Mouse (Mus musculus): ENCODE measurements at regions not wholly inside any gene's neighbourhood (a gene's known extent, or its start where the extent isn't known, plus 50 kb on each side); places are given as distances from the start of the nearest gene placed in this dataset.

DNA sequence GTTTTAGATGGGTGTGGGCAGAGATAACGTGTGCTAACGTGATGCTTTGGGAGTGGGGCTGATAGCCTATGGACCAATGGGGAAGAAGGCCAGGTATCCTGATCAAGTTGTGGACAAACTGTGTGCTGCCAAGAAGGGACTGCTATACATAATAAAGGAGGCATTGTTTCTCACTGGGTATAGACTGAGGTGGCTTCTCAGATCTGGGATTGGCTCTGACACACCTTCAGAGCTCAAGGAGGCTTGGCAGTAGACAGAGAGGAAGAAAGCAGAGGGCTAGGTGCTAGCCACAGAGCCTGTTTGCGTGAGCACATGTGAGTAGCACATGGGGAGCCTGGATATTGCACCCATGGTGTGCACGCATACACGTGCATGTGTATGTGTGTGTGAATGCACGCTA is 205.1 kb upstream of the Sash1 start:
- no peak for DNase-seq (ENCODE audit: extremely low read depth, insufficient read length, low spot score)

DNA sequence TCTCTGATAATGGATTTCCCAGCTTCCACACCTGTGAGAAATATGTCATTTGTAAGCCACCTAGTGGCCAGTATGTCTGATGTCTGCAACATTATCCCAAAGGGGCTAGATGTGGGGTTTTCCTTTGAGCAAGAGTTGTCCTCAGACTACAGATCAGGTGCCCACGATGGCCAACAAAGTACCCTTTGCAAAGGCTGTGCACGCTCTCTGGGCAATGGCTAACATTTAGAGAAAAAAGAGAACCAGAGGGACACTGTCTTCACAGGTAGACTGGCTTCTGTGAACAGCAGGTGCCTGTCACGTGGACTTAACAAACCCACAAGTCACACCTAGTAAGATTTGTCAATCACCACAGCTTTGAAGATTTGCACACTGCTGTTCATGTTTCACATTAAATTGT is 202.0 kb upstream of the Sash1 start:
- DNase-seq (ENCODE audit: extremely low read depth, insufficient read length, low spot score): no peak

DNA sequence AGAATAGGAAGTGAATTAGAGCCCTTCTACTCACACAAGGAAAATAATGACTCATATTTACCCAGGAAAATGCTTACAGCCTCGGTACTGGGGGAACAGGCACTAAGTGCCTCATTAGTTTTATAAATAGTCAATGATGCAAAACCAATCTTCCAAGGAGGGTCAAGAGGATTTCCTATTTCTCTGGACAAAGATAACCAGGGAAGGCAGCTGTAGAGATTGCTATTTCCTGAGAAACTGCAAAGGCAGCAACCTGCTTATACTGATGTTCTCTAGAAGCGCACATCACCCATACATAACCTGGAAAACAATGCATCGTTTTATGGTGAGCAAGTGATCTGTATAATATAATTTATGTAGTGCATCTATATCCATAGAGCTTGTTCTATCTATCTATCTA is 201.3 kb upstream of the Sash1 start:
- DNase-seq (ENCODE audit: extremely low read depth, insufficient read length, low spot score): no peak

DNA sequence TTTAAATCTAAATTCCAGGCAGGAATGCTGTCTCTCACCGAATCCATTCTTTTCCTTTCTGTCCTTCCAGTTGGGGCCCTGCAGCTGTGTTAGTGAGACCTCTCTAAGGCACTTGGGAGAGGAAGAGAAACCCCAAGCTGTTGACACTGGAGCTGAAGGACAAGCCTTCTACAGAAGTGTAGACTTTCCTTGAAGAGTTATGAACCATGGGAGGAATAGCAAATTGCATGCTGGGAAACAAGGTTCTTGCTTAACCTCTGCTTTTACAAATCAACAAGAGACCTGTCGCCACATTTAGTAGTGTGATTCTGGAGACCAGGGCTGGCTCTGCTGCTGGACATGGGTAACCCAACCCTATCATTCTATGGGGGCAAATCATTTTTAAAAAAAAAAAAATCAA is 200.8 kb upstream of the Sash1 start:
- DNase-seq (ENCODE audit: extremely low read depth, insufficient read length, low spot score): no peak

DNA sequence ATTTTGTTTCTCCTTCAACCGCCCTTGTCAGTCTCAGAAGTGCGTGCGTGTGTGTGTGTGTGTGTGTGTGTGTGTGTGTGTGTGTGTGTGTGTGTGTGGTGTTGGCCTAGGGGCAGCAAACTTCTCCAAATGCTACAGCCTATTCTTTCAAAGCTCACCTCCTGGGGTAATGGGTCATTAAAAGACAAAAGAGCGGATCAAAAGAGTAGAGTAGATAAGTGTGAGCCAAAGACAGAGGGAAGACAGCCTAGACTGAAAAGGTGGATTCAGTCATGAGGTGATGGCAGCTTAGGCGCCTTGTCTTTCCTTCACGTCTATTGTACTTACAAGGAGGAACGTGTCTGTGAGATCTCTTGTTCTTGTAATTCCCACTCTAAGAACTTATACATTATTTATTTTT is 199.6 kb upstream of the Sash1 start:
- no peak for DNase-seq (ENCODE audit: extremely low read depth, insufficient read length, low spot score)

DNA sequence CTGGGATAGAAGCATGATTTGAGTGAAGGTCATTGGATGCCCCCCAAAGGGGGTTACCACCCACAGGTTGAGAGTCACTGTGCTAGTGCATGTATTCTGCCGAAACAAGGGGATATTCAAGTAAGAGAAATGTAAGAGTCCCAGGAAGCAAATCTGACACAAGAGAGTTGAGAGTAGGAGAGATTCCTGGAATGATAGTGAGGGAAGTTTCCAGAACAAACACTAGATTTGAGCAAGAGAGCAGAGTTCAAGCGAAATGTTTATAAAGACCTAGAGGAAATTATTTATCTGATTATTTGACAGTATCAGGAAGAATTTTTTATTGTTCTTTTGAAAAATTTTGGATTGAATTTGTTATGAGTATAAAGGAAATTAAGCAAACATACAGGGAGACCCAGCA is 189.0 kb upstream of the Sash1 start:
- DNase-seq (ENCODE audit: extremely low read depth, insufficient read length, low spot score): no peak

DNA sequence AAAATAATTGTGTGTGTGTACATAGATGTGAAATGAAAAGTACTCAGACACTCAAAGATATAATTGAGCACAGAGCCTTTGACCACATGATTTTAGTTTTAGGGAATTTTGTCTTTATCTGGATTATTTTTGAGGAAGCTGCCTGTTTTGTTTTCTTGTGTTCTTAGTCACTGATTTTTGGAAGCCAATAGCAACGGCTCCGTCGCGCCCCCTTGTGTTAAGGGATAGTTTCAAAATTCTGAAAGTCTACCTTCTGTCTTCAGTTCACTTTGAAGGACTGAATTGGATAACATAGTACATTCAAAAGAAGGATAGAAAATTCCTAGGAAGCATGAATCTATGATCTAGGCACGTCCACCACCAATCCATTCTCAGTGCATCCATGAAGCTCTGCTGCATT is 185.8 kb upstream of the Sash1 start:
- DNase-seq (ENCODE audit: extremely low read depth, insufficient read length, low spot score): no peak

DNA sequence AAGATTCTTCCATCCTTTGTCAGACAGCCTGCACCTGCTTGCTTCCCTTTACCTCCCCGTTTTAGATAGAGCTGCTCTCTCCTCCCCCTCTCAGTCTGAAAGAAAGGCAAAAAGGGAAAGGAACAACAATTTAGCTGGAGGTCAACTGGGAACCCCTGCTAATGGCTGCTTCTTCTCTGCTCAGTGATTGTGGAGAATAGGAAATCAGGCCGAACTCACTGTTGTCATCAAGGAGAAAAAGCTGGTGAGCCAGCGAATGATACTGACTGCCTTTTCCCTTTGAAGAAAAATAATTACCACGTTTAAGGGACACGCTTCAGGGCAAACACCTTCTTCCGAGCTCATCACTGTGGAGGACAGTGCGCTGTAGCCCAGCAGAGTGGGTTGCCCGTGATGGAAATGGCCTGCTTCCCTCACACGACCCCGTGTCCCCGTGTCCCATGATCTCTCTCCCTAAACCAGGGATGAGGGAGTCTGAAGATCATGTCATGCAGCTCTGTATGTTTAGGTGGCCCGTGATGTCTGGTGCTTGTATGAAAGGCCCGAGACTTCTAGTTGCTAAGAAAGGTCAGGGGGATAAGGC is 183.8 kb upstream of the Sash1 start:
- no peak for DNase-seq (ENCODE audit: extremely low read depth, insufficient read length, low spot score)

DNA sequence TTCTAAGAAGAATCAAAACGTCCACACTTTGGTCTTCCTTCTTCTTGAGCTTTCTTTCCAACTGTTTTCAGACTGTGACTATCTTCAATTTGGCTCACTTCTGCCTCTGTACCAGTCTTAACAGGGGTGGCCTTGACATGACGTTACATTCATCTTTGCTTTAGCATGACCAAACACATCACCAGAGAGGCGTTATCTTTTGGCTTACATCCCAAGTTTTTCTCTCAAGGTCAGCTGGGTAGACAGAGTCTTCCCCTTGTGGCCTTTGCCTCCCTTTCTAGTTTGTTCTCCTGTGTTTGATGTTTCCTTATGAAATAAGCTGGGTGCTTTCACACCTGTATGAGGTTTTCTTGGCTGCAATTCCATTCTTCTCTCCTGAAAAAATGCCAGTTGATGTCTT is 180.7 kb upstream of the Sash1 start:
- no peak for DNase-seq (ENCODE audit: extremely low read depth, insufficient read length, low spot score)

DNA sequence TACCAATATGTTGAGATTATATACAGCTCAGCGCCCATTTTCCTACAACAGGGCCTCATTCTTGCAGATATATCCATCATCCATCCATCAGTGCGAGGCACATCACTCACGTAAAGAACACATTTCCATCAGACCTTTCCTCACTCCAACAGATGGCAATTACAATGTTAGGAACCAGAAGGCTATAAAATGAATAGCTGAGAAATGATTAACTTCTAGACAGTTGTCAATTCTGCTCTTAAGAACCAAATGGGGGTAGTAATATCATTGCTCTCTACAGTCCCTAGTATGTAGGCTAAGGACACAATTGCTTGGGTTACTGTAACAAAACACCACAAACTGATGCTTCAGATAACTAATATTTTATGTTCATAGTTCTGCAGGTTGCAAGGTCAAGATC is 176.1 kb upstream of the Sash1 start:
- DNase-seq (ENCODE audit: extremely low read depth, insufficient read length, low spot score): no peak

DNA sequence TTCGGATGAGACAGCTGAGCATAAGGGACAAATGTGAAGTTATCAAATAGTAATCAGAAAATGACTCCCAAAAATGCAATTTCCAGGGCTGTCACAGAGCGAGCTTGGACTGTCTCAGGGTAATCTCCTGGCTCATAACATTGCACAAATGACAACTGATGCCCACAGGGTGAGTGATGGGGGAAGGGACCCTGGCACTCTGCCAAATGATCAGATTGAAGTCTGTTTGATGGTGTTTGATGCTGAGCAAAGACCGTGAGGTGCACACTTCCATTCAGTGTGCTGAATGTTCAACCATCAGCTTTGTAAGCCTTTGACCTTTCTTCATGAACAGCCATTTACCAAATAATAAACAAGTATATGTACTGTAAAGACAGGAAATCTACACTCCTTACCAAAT is 169.4 kb upstream of the Sash1 start:
- DNase-seq (ENCODE audit: extremely low read depth, insufficient read length, low spot score): no peak

DNA sequence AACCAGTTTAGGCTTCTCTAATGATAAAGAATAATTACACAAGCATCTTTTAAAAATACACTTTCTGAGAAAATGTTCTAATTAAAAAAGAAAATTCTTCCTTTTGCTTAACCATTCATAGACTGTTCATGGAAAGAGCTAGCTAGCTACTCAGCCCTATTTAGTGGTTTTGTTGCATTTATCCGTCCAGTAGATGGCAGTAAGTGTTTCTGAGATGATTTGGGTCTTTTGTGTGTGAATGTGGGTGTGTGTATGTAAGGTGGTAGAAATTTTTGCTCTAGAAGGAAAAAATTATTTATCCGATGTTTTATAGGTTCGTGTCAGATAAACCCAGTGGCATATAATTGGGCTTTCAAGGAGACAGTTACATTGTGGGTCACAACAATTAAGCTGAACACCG is 167.5 kb upstream of the Sash1 start:
- no peak for DNase-seq (ENCODE audit: extremely low read depth, insufficient read length, low spot score)

DNA sequence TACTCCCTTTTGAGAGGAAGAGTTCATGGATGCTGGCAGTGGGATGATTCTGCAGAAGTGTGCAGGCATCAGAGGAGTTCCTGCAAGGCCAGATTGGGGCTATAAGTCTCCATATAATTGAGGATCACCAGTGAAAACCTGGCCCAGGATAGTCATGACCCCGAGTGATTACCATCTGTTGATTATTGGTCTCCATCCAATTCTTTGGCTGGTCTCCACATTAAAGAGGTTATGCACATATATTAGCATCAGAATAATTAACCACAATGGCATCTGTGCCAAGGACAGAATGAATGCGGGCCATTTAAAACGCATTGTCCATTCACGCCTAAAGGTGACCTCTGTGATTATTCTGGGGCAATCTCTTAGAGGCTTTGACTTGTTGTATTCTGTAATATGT is 161.5 kb upstream of the Sash1 start:
- no peak for DNase-seq (ENCODE audit: extremely low read depth, insufficient read length, low spot score)

DNA sequence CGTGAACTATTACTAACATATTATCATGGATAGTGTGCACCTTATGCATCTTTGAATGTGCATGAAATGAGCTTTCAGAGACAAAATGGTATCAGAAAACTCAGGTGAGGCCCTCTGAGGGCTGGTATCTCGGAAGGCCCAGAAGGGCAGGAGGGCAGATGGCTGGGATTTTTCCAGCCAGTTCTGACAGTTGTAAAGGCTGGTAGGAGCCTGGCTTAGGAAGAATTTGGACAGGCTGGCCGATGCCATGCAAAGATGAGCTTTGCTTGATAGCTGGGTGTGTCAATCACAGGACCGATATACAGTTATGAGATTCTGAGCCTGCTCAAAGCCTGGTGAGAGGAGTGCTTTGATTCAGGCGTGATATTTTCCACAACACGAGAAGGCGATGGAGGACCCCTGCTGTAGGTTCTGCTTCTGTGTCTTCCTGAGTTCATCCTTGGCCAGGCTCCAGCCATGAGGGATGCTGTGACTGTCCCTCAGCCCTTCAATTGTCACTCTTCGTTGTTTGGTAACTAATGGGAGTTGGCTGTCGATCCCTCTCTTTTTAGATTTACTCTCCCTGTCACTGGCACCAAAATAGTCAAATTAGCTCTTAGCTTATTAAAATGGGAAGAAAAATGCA is 159.0 kb upstream of the Sash1 start:
- DNase-seq (ENCODE audit: extremely low read depth, insufficient read length, low spot score): no peak

DNA sequence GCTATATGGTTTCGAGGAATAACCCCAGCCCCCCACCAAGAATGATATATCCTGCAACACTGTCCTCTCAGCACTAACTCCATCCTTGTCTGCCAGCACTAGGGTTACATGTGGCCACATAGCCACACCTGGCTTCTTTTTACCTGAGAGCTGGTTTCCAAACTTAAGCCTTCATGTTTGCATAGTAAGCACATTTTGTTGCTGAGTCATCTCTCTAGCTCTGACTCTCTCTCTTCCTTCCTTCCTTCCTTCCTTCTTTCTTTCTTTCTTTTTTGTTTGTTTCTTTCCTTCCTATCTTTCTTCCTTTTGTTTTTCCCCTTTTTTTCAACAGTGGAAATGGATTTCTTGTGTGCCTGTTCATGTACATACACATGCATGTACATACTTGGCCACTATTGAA is 157.6 kb upstream of the Sash1 start:
- no peak for DNase-seq (ENCODE audit: extremely low read depth, insufficient read length, low spot score)

DNA sequence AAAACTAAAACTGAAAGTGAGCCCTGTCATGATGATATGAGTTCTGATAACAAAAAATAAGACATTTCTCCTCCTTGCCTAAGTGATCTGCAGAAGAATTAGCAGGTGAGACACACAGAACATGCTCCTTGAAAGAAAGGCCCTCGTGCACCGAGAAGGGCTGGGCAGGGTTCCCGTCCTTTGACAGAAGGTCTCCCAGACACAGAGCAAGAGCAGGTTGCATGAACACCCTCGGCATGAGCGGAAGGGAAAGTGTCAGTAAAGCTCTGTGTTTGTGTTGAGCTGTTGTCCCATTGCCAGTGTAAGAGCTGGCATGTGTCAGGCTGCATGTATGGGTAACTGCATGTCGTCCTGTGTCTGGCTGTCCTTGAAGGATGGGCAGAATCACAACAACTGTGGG is 144.6 kb upstream of the Sash1 start:
- DNase-seq (ENCODE audit: extremely low read depth, insufficient read length, low spot score): no peak

DNA sequence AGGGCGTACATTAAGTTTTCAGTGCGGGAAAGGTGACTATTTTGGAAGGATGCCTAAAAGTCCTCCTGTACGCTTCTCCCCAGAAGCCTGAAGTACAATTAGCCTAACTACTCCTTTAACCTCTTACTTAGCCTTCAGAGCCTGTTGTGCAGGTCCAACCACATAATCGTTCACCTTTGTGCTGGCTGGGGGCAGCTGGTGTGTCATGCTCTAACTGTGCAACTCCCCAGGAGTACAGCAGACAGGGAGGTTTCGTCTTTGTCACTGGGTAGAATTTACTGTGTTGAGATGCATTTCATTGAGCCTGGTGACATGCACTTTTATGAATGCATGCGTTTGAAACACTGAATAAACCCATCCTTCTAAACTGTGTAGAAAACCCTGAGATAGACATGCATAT is 143.6 kb upstream of the Sash1 start:
- DNase-seq (ENCODE audit: extremely low read depth, insufficient read length, low spot score): no peak

DNA sequence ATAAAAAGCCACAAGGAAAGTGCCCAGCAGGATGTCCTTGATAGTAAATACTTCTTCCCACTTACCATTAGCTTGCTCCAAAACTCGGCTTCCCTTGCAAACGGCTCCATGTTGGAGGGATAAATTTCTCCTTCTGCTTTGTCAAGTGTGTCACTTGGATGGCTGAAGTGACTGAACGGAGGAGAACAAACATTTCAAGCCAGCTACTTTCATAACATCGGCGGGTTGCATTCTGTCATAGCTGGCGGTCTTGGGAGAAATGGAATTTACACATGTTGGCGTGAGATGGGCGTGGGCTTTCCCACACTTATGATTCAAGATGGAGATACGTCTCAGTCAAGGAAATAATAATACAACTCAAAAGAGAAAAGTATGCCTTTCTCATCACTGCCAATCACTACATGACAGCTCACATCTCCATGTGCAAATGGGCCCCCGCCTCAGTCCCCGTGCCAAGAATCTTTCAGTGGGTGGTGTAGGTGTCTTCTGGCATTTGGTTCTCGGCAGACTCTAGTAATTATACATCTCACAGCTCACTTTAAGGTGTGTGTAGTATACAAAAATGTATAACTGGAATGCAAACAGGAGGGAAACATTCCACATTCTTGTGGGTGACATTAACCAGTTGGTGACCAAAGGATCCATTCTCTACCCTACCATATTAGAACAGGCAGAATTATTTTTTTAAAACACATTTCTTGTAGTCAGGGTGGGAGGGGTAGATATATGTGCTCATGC is 141.4 kb upstream of the Sash1 start:
- no peak for DNase-seq (ENCODE audit: extremely low read depth, insufficient read length, low spot score)

DNA sequence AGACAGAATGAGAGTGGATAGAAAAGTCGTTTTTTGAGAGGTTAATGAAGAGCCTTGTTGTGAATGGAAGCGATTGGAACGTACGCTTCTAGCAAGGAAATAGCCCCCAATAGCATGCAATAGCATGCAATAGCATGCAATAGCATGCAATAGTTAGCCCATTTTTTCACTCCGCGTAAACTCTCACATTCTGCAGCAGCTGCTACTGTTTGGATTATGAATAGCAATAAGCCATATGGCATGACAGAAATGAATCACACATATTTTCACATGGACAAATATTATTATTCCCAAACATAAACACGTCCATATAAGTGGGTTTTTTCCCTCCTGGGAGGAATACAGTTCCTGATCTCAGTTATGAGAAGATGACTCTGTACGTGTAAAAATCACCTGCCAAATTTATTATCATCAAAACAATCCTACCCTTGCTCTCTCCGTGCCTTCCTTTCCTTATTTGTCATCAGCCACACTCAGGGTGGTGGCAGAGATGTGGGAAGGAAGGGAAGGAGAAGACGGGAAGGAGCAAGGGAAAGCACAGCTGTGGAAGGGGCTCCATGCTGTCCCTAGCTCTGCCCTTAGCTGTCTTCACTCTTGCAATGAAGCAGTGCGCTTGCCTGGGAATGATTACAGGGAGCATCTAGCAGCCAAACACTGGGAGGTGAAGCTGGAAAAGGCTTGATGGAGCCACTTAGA is 129.1 kb upstream of the Sash1 start:
- DNase-seq (ENCODE audit: extremely low read depth, insufficient read length, low spot score): no peak

DNA sequence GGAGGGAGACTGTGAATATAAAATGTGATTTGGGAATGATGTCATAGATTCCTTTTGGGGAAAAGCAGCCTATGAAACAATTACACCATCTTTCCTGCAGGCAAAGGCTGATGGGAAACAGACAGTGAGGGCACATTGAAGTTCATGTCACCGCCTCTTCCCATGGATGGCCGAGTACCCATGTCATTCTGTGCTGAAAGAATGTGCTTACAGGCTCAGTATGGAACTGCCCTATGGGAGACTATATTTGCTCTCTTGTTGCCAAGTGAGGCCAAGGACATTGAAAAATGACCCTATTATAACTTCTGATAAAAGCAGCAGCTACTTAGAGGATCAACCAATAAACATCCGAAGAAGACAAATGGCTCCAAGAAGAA is 127.7 kb upstream of the Sash1 start:
- no peak for DNase-seq (ENCODE audit: extremely low read depth, insufficient read length, low spot score)

DNA sequence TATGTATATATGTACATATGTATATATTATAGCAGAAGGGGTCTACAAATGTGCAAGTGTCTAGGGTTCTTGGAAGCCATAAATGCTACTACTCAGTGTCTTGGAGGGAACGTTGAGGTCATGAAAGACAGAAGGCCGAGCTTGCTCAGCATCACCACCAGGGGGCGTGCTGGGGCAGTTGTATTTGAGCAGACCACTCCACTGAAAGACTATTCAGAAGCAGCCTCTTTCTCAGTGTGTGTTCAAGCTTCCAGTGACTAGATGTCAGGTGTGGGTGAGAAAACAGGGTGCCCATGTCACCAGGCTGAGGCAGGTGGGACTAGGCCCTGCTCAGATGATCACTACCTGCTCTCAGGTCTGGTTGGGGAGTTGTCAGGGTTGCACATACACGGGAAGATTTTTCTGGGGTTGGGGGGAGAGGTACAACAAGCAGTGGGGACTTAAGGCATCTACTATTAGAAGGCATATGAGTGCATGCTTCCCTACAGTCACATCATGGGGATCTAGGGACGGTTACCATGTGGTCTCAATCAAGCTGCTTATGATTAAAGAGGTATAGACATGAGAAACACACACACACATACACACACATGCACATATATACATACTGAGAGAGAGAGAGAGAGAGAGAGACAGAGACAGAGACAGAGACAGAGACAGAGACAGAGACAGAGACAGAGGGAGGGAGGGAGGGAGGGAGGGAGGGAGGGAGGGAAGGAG is 127.1 kb upstream of the Sash1 start:
- no peak for DNase-seq (ENCODE audit: extremely low read depth, insufficient read length, low spot score)
